Mouse (Mus musculus) neural tube, embryonic 11.5 days (tissue): Measurements from ENCODE around the gene Acaca. TPM values are rescaled to one million over a fixed set of nuclear protein-coding genes. Genes with fewer than 3 reads are reported as not detected.

Experiments
- ATAC-seq: fragments of 200-750 bp; cut with Nextera tagmentation; 2 replicates; pipeline ENCODE4 v1.8.0; 2017; ENCODE audit warnings: moderate number of reproducible peaks, mild to moderate bottlenecking, moderate TSS enrichment, moderate library complexity; ENCODE audit not compliant: insufficient read depth, low FRiP score, low TSS enrichment
- DNase-seq: peaks from one replicate; pipeline ENCODE4 v3.0.0-alpha.2; 2015; ENCODE audit warnings: low spot score
- H3K27ac ChIP-seq: fragments of 300-500 bp; sonication (generic); 2 replicates; pipeline ENCODE4 v1.5.1; 2014; ENCODE audit warnings: low read depth, mild to moderate bottlenecking, low read length
- H3K27me3 ChIP-seq: fragments of 300-500 bp; sonication (generic); 2 replicates; pipeline ENCODE4 v1.6.1; 2014; ENCODE audit warnings: mild to moderate bottlenecking, low read length, mixed read lengths; ENCODE audit not compliant: control insufficient read depth, insufficient read depth
- H3K36me3 ChIP-seq: fragments of 300-500 bp; sonication (generic); 2 replicates; pipeline ENCODE4 v1.6.1; 2014; ENCODE audit warnings: mild to moderate bottlenecking, low read length, moderate library complexity, mixed read lengths; ENCODE audit not compliant: control insufficient read depth, insufficient read depth
- H3K4me1 ChIP-seq: fragments of 300-500 bp; sonication (generic); 2 replicates; pipeline ENCODE4 v1.6.1; 2014; ENCODE audit warnings: low read length, mixed read lengths; ENCODE audit not compliant: control insufficient read depth, insufficient read depth
- H3K4me2 ChIP-seq: fragments of 300-500 bp; sonication (generic); 2 replicates; pipeline ENCODE4 v1.6.1; 2014; ENCODE audit warnings: low read depth, mild to moderate bottlenecking, moderate library complexity
- H3K4me3 ChIP-seq: fragments of 300-500 bp; sonication (generic); 2 replicates; pipeline ENCODE4 v1.5.1; 2014; ENCODE audit warnings: low read depth, low read length
- H3K9ac ChIP-seq: fragments of 300-500 bp; sonication (generic); 2 replicates; pipeline ENCODE4 v1.6.1; 2014; ENCODE audit warnings: mild to moderate bottlenecking, low read length
- H3K9me3 ChIP-seq: fragments of 300-500 bp; sonication (generic); 2 replicates; pipeline ENCODE4 v1.6.1; 2016; ENCODE audit warnings: low read length; ENCODE audit not compliant: control insufficient read depth
- WGBS: fragments of 180-500 bp; shearing (Covaris S2); extraction: QIAGEN DNeasy Blood & Tissue Kit; methylation state at CpG from one replicate; pipeline ENCODE4 v1.1.7; 2014; 5-methylcytosine and 5-hydroxymethylcytosine counted together
- polyA plus RNA-seq: library from polyadenylated mRNA; unstranded; fragments of >200 nt; fragmentation: Nextera tagmentation; extraction: Ambion mirVana; gene quantifications from 2 replicates; pipeline ENCODE4 v1.2.1, GENCODE M21; 2014

Acaca gene
- polyA plus RNA-seq, 1 experiment from 2014 or later, result 29.4 TPM

GRCm38 (mm10) chr11:84104036-84104435 is 25.4 kb upstream of the Acaca start:
- Histone ChIP-seq H3K4me2 (no peak overlapping the region), H3K9ac (no peak overlapping the region), H3K27me3 (no peaks in the 10 kb centered on the region), H3K36me3 (peaks cover 6% of the 10 kb centered on the region), H3K27ac (no peak overlapping the region), H3K4me3 (no peak overlapping the region), H3K4me1 (no peaks in the 10 kb centered on the region), H3K9me3 (no peaks in the 10 kb centered on the region)
- WGBS, result 90% methylated on average over 6 of the region's 6 CpGs
- ATAC-seq (no peak), DNase-seq (no peak)

- no peak overlapping the region for H3K4me2 ChIP-seq
- no peak for ATAC-seq
- no peaks in the 10 kb centered on the region for H3K27me3 ChIP-seq
- H3K36me3 ChIP-seq, result peaks cover 6% of the 10 kb centered on the region
- WGBS, result 68% methylated on average over 2 of the region's 2 CpGs
- no peak overlapping the region for H3K4me3 ChIP-seq
- H3K9me3 ChIP-seq, result no peaks in the 10 kb centered on the region
- no peak overlapping the region for H3K27ac ChIP-seq
- no peak overlapping the region for H3K9ac ChIP-seq
- H3K4me1 ChIP-seq, result no peaks in the 10 kb centered on the region
- DNase-seq, result no peak
Observed at GRCm38 (mm10) chr11:84107137-84107536, 22.3 kb upstream of the Acaca start.

DNA sequence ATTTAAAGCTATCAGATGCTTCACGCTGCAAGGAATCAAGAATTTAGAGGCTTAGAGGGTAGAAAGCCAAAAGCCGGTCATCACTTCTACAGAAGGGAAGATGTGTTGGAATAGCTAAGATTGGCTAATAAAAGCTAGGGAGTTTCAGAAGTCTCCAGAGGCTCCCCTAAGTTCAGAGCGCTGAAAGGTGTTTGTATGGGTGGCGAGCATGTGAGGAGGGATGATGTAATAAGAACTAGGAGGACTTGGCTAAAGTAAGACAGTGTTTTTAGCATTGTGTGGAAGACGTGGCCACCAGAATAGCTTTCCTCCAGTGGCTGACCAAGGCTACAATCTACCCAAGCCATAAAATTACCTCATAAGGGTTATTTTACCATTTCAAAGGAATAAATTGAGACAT is 15.8 kb upstream of the Acaca start:
- H3K27ac ChIP-seq, result no peak overlapping the region
- no peaks in the 10 kb centered on the region for H3K9me3 ChIP-seq
- H3K4me2 ChIP-seq, result no peak overlapping the region
- H3K4me3 ChIP-seq, result no peak overlapping the region
- H3K9ac ChIP-seq, result no peak overlapping the region
- DNase-seq (no peak), ATAC-seq (no peak)
- H3K36me3 ChIP-seq, result no peaks in the 10 kb centered on the region; the same call in none of the 2 replicates
- 89% methylated on average over 5 of the region's 5 CpGs for WGBS
- no peaks in the 10 kb centered on the region for H3K27me3 ChIP-seq
- no peaks in the 10 kb centered on the region for H3K4me1 ChIP-seq

DNA sequence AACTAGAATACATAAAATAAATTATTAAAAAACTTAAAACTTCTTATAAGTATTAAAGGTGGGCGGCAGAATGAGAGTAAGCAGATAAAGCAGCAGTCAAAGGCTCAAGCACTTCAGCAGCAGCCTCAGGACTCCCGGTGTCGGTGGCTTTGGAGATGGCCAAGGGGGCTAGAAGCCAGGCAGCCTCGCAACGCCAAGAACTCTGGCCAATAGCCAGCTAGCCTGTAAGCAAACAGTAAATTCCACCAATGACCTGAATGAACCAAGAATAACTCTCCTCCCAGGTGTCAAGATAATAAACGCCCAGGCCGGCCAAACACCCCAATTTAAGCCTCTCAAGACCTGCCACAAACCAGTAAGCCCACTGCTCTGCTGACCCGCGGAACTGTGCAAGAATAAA is 13.8 kb upstream of the Acaca start:
- 88% methylated on average over 9 of the region's 9 CpGs for WGBS
- H3K9ac ChIP-seq, result no peak overlapping the region
- H3K36me3 ChIP-seq, result peaks cover 4% of the 10 kb centered on the region
- ATAC-seq (no peak), DNase-seq (no peak)
- no peaks in the 10 kb centered on the region for H3K4me1 ChIP-seq
- H3K9me3 ChIP-seq, result no peaks in the 10 kb centered on the region
- H3K4me2 ChIP-seq, result no peak overlapping the region
- no peak overlapping the region for H3K4me3 ChIP-seq
- no peak overlapping the region for H3K27ac ChIP-seq
- no peaks in the 10 kb centered on the region for H3K27me3 ChIP-seq

DNA sequence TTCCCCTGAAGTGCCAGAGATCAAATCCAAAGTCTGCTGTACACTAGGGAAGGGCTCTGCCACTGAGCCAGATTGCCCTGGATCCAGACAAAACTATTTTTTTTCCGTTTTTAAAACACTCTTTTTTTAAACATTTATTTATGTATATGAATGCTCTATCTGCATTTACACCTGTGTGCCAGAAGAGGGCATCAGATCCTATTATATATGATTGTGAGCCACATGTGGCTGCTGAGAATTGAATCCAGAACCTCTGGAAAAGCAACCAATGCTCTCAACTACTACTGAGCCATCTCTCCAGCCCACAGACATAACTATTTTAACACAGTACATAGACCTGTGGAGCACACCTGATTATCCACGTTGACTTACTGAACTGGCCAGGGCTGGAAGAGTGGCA is 13.3 kb upstream of the Acaca start:
- H3K4me3 ChIP-seq, result no peak overlapping the region
- no peak overlapping the region for H3K27ac ChIP-seq
- ATAC-seq (no peak), DNase-seq (no peak)
- no peaks in the 10 kb centered on the region for H3K9me3 ChIP-seq
- H3K9ac ChIP-seq, result no peak overlapping the region
- H3K36me3 ChIP-seq, result peaks cover 6% of the 10 kb centered on the region
- H3K27me3 ChIP-seq, result no peaks in the 10 kb centered on the region
- no peaks in the 10 kb centered on the region for H3K4me1 ChIP-seq
- no peak overlapping the region for H3K4me2 ChIP-seq
- 64% methylated on average over 2 of the region's 2 CpGs for WGBS

DNA sequence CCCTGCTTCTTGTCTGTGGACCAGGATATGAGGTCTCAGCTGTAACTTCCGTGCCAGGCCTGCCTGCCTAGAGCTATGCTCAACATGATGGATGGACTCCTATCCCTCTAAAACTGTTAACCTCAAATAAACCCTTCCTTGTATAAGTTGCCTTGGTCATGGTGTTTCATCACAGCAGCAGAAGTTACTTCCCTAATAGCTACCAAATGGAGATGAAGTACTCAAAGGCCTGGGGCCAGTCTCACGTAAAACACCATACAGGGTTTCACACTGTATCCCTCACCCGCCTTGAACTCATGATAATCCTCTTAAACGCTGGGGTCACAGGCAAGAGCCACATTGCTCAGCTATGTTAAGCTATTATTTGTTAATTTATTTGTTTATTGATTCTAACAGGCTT is 12.0 kb upstream of the Acaca start:
- 91% methylated on average over 4 of the region's 4 CpGs for WGBS
- Histone ChIP-seq H3K9ac (no peak overlapping the region), H3K4me2 (no peak overlapping the region), H3K27ac (no peak overlapping the region), H3K4me1 (no peaks in the 10 kb centered on the region), H3K9me3 (no peaks in the 10 kb centered on the region), H3K27me3 (no peaks in the 10 kb centered on the region), H3K36me3 (peaks cover 6% of the 10 kb centered on the region), H3K4me3 (no peak overlapping the region)
- ATAC-seq (no peak), DNase-seq (no peak)

GRCm38 (mm10) chr11:84121051-84121956 is 8.2 kb upstream of the Acaca start:
- Histone ChIP-seq H3K36me3 (peaks cover 6% of the 10 kb centered on the region), H3K9me3 (no peaks in the 10 kb centered on the region), H3K27me3 (no peaks in the 10 kb centered on the region), H3K4me1 (no peaks in the 10 kb centered on the region), H3K4me2 (no peak overlapping the region), H3K9ac (no peak overlapping the region), H3K4me3 (no peak overlapping the region), H3K27ac (no peak overlapping the region)
- WGBS, result 58% methylated on average over 12 of the region's 12 CpGs
- no peak for ATAC-seq
- DNase-seq, result no peak

GRCm38 (mm10) chr11:84127977-84128376 is 1.5 kb upstream of the Acaca start:
- Histone ChIP-seq H3K9me3 (no peaks in the 10 kb centered on the region), H3K27me3 (no peaks in the 10 kb centered on the region), H3K36me3 (peaks cover 3% of the 10 kb centered on the region; the same call in 1 of the 2 replicates), H3K27ac (no peak overlapping the region), H3K4me1 (peaks cover 5% of the 10 kb centered on the region; the same call in 1 of the 2 replicates), H3K4me2 (no peak overlapping the region), H3K9ac (no peak overlapping the region), H3K4me3 (no peak overlapping the region)
- DNase-seq, result no peak
- ATAC-seq, result no peak
- 93% methylated on average over 4 of the region's 4 CpGs for WGBS

DNA sequence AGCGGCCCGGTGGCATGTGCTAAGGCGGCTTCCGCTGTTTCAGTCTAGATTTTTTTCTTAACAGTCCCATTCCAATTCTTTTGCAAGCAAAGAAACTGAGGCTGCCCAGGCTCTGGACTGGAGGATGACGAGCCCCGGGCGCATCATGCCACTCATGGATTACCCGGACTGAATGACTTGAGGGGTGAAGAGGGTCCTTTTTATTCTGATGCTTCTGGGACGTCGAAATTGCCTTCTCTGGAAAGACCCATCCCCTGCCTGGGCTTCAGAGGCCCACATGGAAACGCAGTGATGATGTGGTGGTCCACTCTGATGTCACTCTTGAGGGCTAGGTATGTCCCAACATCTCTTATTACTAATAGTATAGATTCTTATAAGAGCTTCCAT is 320 bp downstream of the Acaca start:
- Histone ChIP-seq H3K9me3 (no peaks in the 10 kb centered on the region), H3K27ac (no peak overlapping the region), H3K36me3 (peaks cover 3% of the 10 kb centered on the region; the same call in 1 of the 2 replicates), H3K27me3 (no peaks in the 10 kb centered on the region), H3K4me1 (peaks cover 5% of the 10 kb centered on the region; the same call in 1 of the 2 replicates), H3K4me2 (peak overlapping the region; percentile 79), H3K4me3 (peak overlapping the region; percentile 81), H3K9ac (peak overlapping the region; percentile 80)
- 10% methylated on average over 11 of the region's 11 CpGs for WGBS
- DNase-seq (no peak), ATAC-seq (no peak)
